Mouse (Mus musculus): Measurements from ENCODE around the gene Paqr6. TPM values are rescaled to one million over a fixed set of nuclear protein-coding genes. Genes with fewer than 3 reads are reported as not detected.

Paqr6 gene
- total RNA-seq, 2 experiments from 2014 or later: 0.60 to 0.67 TPM

DNA sequence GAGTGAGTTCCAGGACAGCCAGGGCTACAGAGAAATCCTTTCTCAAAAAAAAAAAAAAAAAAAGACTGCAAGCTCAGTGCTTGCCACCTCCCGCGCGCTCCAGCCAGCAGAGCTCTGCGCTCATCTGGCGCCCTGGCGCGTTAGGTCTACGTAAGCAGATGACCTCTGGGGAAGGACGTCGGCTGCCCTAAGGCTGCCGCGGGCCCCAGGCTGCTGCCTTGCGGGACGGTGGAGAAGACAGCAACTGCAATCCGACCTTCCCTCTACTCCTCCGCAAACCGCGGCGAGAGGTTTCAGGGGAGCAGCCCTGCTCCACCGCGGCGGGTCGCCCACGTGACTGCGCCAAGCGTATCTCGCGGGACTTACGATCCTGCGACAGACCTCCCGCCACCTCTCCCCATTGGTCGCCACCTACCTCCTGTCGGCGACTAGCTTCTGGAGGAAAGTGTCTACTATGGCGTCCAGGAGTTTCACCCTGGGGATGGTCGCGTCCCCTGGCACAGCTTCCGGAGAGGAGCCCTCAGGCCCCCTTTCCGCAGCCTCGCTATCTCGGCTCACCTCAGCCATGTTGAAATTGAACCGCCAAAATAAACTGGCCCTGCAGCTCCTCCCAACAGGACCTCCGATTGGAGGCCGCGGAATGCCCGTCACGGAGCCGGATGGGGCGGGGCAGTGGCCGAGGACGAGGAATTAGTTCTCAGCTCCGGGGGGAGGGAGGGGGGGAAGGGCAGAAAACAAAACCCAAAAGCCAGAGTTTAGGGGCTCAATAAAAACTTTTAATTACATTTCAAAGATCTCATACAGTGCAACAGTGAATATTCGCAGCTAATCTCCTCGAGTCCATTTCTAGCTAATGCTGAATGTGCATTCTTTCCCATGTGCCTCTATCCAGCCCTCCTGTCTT lies 45.6 kb downstream of the Paqr6 start, which contains the start of gene Pmf1:
Pmf1 (minus strand) TSS at position 591 of the 904 bp plus-strand sequence.
- DNase-seq: peak; percentile 96 to 97

DNA sequence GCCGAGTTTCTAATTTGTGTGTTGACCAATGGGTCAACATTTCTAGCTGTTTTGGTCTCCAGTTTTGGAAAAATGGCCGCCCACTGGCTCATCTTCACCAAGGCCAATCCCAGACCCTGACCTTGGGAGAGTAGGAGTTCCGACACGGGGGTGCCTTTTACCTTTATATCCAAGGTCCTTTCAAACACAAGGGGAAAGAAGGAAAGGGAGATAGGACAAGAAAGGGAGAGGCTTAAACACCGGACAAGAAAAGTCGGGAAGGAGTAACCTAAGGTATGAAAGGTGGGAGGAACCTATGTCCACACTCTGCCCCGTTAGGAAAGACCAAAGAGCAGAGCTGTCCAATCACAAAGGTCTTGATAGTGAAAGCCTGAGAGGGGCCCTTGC lies 46.3 kb downstream of the Paqr6 start:
- DNase-seq: no peak

DNA sequence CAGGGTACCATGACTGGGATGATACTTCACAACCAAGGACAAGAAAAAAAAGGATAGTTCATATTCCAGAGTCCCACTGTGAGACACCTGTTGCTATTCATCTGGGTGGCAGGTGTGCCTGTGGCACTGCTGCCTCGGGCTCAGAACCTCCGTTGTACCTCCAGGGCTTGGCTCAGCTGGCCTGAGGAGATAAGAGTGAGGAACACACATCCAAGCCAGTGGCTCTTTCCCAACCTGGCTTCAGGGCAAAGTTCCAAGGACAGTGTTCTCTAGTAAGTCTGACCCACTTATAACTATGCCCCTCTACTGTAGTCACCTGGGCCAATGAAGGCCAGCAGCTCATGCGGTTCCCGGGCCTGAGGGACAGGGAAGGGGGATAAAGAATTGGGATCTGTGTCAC lies 47.3 kb downstream of the Paqr6 start:
- DNase-seq: peak; percentile 54 to 58

DNA sequence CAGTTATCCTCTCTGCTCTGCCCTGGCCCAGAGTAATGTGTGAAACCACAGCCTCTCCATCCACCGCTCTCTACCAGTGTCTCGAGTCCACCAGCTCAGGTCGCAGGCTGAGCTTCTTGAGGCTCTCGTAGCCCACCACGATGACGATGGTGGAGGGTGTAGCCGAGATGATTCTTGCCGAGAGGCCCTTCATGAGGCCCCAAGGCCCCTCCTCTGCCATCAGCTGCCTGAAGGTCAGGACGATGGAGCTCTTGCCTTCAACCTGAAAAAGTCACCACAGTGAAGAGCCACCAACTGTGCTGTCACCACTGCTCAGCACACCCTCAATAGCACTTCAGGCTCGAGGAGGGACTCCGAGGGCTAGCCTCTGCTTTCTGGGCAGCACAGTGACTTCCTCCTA lies 48.3 kb downstream of the Paqr6 start:
- no peak for DNase-seq

DNA sequence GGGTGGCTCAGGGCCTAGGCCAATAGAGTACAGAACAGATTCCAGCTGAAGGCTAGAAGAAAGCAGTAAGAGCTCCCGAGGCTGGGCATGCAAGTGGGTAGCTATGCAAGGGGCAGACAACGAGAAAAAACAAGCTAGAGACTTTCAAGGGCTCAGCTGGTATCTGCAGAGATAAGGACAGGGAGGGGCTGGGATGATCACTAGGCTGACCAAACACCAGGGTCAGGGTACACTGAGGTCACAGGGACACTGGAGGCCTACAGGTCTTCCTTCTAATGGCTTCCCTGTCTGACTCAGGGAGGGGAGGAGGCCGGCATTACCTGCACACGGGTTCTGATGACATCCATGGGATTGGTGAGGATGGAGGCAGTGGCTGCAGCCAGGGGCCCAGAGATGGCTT lies 51.3 kb downstream of the Paqr6 start:
- no peak for DNase-seq

DNA sequence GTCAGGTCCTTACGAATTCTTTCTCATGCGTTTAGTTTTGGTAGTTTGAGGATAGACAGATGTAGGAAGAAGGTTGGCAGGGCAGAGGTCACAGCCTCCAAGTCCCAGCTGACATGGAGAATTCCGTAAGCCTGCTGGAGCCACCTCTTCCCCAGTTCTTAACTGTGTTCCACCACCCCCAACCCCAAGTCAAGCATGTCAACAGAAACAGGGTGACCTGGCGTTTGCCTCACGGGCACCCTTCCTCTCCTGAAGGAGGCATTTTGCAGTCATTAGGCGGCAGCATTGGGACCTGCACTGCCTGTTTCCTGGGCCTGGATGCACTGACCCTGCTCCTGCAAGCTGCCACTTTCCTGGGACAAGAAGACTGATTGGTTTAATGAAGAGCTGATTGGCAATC lies 53.6 kb downstream of the Paqr6 start:
- no peak for DNase-seq

Other genes starting within 250 kb of the Paqr6 start
- 100 to 1,000 TPM; 120 TPM for gene Mef2d, start 222.2 kb upstream of the Paqr6 start, total RNA-seq (2021)
- gene Rhbg, start 109.9 kb upstream of the Paqr6 start, total RNA-seq (2021): under 1 TPM in 1 of 2 experiments, not detected in 1; 0.64 TPM
- gene Gm38392, start 77.4 kb upstream of the Paqr6 start, total RNA-seq (2021): under 1 TPM; 0.30 to 0.33 TPM
- gene Tsacc, start 67.6 kb upstream of the Paqr6 start, total RNA-seq (2021): 1 to 10 TPM; 6.7 to 7.3 TPM
- 100 to 1,000 TPM; 184 to 197 TPM for gene Cct3, start 67.5 kb upstream of the Paqr6 start, total RNA-seq (2021)
- gene Glmp, start 39.6 kb upstream of the Paqr6 start, total RNA-seq (2021): 10 to 100 TPM; 67.8 to 84.2 TPM
- 1 to 10 TPM; 1.4 to 4.3 TPM for gene Tmem79, start 28.4 kb upstream of the Paqr6 start, total RNA-seq (2021)
- 10 to 100 TPM; 48.3 to 55.9 TPM for gene Smg5, start 28.3 kb upstream of the Paqr6 start, total RNA-seq (2021)
- gene Bglap3, start 8.2 kb downstream of the Paqr6 start, total RNA-seq (2021): not detected
- gene Bglap2, start 14.1 kb downstream of the Paqr6 start, total RNA-seq (2021): not detected
- not detected for gene Bglap, start 19.9 kb downstream of the Paqr6 start, total RNA-seq (2021)
- gene Pmf1, start 45.7 kb downstream of the Paqr6 start, total RNA-seq (2021): 10 to 100 TPM; 16.8 to 18.3 TPM
- 10 to 100 TPM; 12.3 to 14.2 TPM for gene Slc25a44, start 60.6 kb downstream of the Paqr6 start, total RNA-seq (2021)
- 1 to 10 TPM; 4.4 to 5.9 TPM for gene Sema4a, start 96.6 kb downstream of the Paqr6 start, total RNA-seq (2021)
- gene Lmna, start 145.4 kb downstream of the Paqr6 start, total RNA-seq (2021): 100 to 1,000 TPM; 113 to 129 TPM
- gene Mex3a, start 167.8 kb downstream of the Paqr6 start, total RNA-seq (2021): under 1 TPM; 0.26 to 0.35 TPM
- gene Rab25, start 183.7 kb downstream of the Paqr6 start, total RNA-seq (2021): under 1 TPM in 1 of 2 experiments, not detected in 1; 0.26 TPM
- gene Lamtor2, start 188.5 kb downstream of the Paqr6 start, total RNA-seq (2021): 100 to 1,000 TPM; 102 to 104 TPM
- 10 to 100 TPM; 72.4 to 78.7 TPM for gene Ubqln4, start 189.2 kb downstream of the Paqr6 start, total RNA-seq (2021)
- gene Ssr2, start 211.3 kb downstream of the Paqr6 start, total RNA-seq (2021): 10 to 100 TPM; 60.8 to 65.5 TPM
- gene Arhgef2, start 241.4 kb downstream of the Paqr6 start, total RNA-seq (2021): 10 to 100 TPM; 32.3 to 32.9 TPM

All from heart, adult 18-20 months (tissue).